Mouse (Mus musculus) T-helper 17 cell (primary cell): ENCODE data around the gene Gm3591.
"Not testable (repeated sequence)": the region's sequence is repeated elsewhere in the genome, so short reads cannot be mapped to it uniquely, and the experiment has no call there.

Experiments used
- in situ Hi-C, 2 experiments: fragments of 300-600 bp; cut with MboI, MseI; formaldehyde crosslinking; loops; 1 replicate in 1 of 2; 2 replicates in 1 of 2; pipeline ENCODE4 v1.15.1; 2025; ENCODE audit warnings: high pct_unique_total_duplicates in 2 of 2

Gene Gm3591

DNA sequence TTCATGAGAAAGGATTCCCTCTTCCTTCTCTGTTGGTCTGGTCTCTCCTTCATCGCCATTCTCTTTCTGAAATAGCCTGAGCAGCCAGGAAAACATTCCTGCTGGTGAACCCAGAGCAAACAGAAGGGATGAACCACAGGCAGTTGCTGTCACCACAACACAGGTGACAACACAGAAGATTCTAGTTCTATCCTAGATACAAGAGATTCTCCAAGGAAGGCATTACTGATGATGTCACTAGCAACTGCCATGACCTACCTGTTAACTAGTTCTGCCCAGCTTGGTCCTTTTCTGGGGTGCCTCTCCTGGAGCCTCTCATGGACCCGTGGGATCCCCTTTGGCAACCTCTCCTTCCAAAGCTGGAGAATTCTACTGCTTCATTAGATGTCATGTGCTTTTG, at the start of gene Gm3591:
TSS of gene Gm3591 (minus strand) at position 101 of the 400 bp plus-strand sequence.
- in situ Hi-C loops = not testable (repeated sequence)

DNA sequence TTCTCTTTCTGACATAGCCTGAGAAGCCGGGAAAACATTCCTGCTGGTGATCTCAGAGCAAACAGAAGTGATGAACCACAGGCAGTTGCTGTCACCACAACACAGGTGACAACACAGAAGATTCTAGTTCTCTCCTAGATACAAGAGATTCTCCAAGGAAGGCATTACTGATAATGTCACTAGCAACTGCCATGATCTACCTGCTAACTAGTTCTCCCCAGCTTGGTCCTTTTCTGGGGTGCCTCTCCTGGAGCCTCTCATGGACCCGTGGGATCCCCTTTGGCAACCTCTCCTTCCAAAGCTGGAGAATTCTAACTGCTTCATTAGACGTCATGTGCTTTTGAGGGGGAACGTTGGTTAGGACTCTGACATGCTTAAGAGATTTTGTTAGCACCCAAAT, 32.2 kb upstream of the Gm3591 start, which contains the start of gene Gm3594:
TSS of gene Gm3594 (minus strand) at position 101 of the 400 bp plus-strand sequence.
- in situ Hi-C loops = loop anchor here (25.0 kb wide), 2 partner anchors 332 to 868 kb away; partner anchors contain the start of genes Gm3468 (in 1 of the 2) and Gm3739 (in 1 of the 2)

DNA sequence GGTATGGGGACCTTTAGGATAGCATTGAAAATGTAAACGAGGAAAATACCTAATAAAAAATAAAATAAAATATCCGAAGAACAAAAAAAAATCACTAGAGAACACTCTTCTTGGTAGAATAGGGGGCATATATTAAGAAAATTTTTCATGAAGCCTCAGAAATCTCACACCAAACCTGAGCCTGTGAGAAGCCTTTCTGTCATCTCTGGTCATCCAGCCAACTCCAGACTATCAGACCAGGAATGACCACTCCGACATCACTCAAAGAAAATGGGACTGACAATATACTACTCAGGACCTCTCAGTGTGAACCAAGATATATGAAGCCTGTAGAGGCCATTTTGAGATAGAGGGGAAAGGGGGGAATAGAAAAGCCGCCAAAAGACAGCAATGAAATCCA, 28.5 kb upstream of the Gm3591 start:
- in situ Hi-C loops = loop anchor here (25.0 kb wide), 2 partner anchors 328 to 872 kb away; partner anchors contain the start of genes Gm3468 (in 1 of the 2) and Gm3739 (in 1 of the 2)

DNA sequence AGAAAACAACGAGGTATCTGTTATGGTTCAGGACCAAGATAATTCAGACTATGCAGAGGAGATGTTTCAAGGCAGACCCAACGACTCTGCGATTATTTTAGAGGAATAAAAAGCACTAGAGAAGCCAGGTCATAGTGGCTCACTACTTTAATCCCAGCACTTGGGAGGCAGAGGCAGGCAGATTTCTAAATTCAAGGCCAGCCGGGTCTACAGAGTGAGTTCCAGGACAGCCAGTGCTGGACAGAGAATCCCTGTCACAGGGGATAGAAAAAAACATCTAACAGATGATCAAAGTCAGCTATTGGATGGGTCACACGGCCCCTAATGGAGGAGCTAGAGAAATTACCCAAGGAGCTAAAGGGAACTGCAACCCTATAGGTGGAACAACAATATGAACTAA, 27.9 kb upstream of the Gm3591 start:
- in situ Hi-C loops = loop anchor here (25.0 kb wide), 2 partner anchors 328 to 872 kb away; partner anchors contain the start of genes Gm3468 (in 1 of the 2) and Gm3739 (in 1 of the 2)

DNA sequence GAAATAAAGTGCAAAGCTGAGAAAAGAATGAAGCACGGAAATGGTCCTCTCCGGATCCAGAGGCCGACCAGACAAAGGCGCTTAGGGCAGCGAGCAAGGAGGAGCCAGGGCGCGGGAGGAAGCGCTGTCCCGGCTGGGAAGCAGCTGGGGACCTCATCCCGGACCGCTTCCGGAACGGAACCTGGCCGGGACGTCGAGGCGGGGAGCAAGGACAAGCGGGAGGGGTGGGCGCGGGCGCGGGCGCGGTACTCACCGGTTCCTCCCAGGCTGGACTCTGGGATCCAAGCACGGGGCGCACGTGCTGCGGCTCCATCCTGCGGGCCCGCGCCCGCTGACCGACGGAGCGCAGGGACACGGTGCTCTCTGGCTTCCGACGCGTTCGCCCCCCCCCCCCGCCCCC, 14.5 kb upstream of the Gm3591 start:
- in situ Hi-C loops = loop anchor here (5.0 to 25.0 kb wide), 6 partner anchors 139 to 1574 kb away; partner anchors contain the start of genes Gm3248 (in 1 of the 2), Gm3411 (in 1 of the 2), Gm3468 (in 1 of the 2) and Gm3739 (in 1 of the 2)

DNA sequence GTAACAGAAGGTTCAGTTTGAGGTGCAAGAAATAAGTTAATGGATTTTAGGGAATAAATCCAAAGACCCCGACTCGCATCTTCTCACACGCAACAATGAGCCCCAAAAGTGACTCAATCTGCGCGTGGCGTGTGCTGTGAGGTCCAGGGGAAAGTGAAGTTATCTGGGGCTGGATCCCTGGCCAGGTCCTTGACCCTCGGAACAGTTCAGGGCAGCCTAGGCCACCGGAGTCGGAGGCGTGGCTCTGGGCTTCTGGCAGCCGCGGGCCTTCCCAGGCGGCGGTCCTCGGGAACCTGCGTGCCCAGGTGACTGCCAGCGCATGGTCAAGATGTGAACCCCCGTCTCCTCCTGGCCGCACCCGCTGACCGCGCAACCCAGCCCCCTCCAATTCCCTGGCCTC, 14.1 kb upstream of the Gm3591 start:
- in situ Hi-C loops = loop anchor here (5.0 to 25.0 kb wide), 6 partner anchors 139 to 1574 kb away; partner anchors contain the start of genes Gm3248 (in 1 of the 2), Gm3411 (in 1 of the 2), Gm3468 (in 1 of the 2) and Gm3739 (in 1 of the 2)

DNA sequence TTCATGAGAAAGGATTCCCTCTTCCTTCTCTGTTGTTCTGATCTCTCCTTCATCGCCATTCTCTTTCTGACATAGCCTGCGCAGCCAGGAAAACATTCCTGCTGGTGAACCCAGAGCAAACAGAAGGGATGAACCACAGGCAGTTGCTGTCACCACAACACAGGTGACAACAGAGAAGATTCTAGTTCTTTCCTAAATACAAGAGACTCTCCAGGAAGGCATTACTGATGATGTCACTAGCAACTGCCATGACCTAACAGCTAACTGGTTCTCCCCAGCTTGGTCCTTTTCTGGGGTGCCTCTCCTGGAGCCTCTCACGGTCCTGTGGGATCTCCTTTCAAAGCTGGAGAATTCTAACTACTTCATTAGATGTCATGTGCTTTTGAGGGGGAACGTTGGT, 22.1 kb downstream of the Gm3591 start, which contains the start of gene Gm16440:
TSS of gene Gm16440 (minus strand) at position 101 of the 400 bp plus-strand sequence.
- in situ Hi-C loops = loop anchor here in 1 of 2 experiments (25.0 kb wide), 1 partner anchor 1047 kb away; no protein-coding TSS in a partner anchor
